Mouse (Mus musculus): ENCODE results near the gene Atp8b5. TPM values are rescaled to one million over a fixed set of nuclear protein-coding genes. Genes with fewer than 3 reads are reported as not detected.

Gene Atp8b5
- total RNA-seq, 1 experiment, result 0.89 TPM

- in situ Hi-C loops (cut with MboI; ENCODE audit: low sequenced_read_pairs in 2 of 2, unreplicated experiment in 2 of 2), result no loop called here
- no peak overlapping the region for H3K9ac ChIP-seq (ENCODE audit: insufficient read depth, low read depth, low read length, poor library complexity, severe bottlenecking)
- peaks cover 0 to 4% of the 10 kb centered on the region in 2 experiments; a peak in 1 of 4 replicates for H3K4me1 ChIP-seq (ENCODE audit: control insufficient read depth in 2 of 2, insufficient read depth in 2 of 2, low read length in 2 of 2, poor library complexity in 1 of 2)
- DNase-seq (ENCODE audit: low read depth, low spot score), result no peak
- no peak for TF ChIP-seq HCFC1 (IDR thresholded peaks at IDR 0.05; ENCODE audit: borderline replicate concordance, insufficient read depth, low read length)
- no peak for TF ChIP-seq CHD2 (IDR thresholded peaks at IDR 0.05; ENCODE audit: low read depth, low read length)
- no peak for TF ChIP-seq ZNF384 (IDR thresholded peaks at IDR 0.05; ENCODE audit: low read depth, low read length)
- no peak for TF ChIP-seq ZC3H11A (IDR thresholded peaks at IDR 0.05; ENCODE audit: borderline replicate concordance, low read depth, low read length)
- TF ChIP-seq MAFK (IDR thresholded peaks at IDR 0.05; ENCODE audit: insufficient read depth, low read depth, low read length), result no peak
- peaks cover 2% of the 10 kb centered on the region; the same call in 1 of the 2 replicates for H3K36me3 ChIP-seq (ENCODE audit: control insufficient read depth, insufficient read depth, low read length, poor library complexity, severe bottlenecking)
- no peak overlapping the region for H3K27ac ChIP-seq (ENCODE audit: insufficient read depth, low read depth, low read length, poor library complexity, severe bottlenecking)
- no peaks in the 10 kb centered on the region for H3K9me3 ChIP-seq (ENCODE audit: control insufficient read depth, insufficient read depth, low read depth, low read length)
- no peak overlapping the region for H3K4me3 ChIP-seq (ENCODE audit: insufficient read depth in 1 of 2, low read depth in 1 of 2, low read length in 2 of 2, poor library complexity in 1 of 2, severe bottlenecking in 1 of 2)
Measured at GRCm38 (mm10) chr4:43259435-43259834, 7.5 kb upstream of the Atp8b5 start.

- DNase-seq (ENCODE audit: low read depth, low spot score), result no peak
Measured at GRCm38 (mm10) chr4:43260096-43260495, 6.9 kb upstream of the Atp8b5 start.

GRCm38 (mm10) chr4:43262821-43263220, 4.1 kb upstream of the Atp8b5 start:
- in situ Hi-C loops (cut with MboI; ENCODE audit: low sequenced_read_pairs in 2 of 2, unreplicated experiment in 2 of 2), result no loop called here

More at GRCm38 (mm10) chr4:43260096-43260495, 6.9 kb upstream of the Atp8b5 start:
- in situ Hi-C loops (cut with MboI; ENCODE audit: low sequenced_read_pairs in 2 of 2, unreplicated experiment in 2 of 2), result no loop called here
- no peak for TF ChIP-seq CHD2 (IDR thresholded peaks at IDR 0.05; ENCODE audit: low read depth, low read length)
- no peak for TF ChIP-seq HCFC1 (IDR thresholded peaks at IDR 0.05; ENCODE audit: borderline replicate concordance, insufficient read depth, low read length)
- no peak for TF ChIP-seq ZC3H11A (IDR thresholded peaks at IDR 0.05; ENCODE audit: borderline replicate concordance, low read depth, low read length)
- TF ChIP-seq MAFK (IDR thresholded peaks at IDR 0.05; ENCODE audit: insufficient read depth, low read depth, low read length), result no peak
- no peak for TF ChIP-seq ZNF384 (IDR thresholded peaks at IDR 0.05; ENCODE audit: low read depth, low read length)
- Histone ChIP-seq H3K4me3 (ENCODE audit: insufficient read depth in 1 of 2, low read depth in 1 of 2, low read length in 2 of 2, poor library complexity in 1 of 2, severe bottlenecking in 1 of 2) (no peak overlapping the region), H3K9ac (ENCODE audit: insufficient read depth, low read depth, low read length, poor library complexity, severe bottlenecking) (no peak overlapping the region), H3K36me3 (ENCODE audit: control insufficient read depth, insufficient read depth, low read length, poor library complexity, severe bottlenecking) (peaks cover 2% of the 10 kb centered on the region; the same call in 1 of the 2 replicates), H3K4me1 (ENCODE audit: control insufficient read depth in 2 of 2, insufficient read depth in 2 of 2, low read length in 2 of 2, poor library complexity in 1 of 2) (peaks cover 0 to 4% of the 10 kb centered on the region in 2 experiments; a peak in 1 of 4 replicates), H3K9me3 (ENCODE audit: control insufficient read depth, insufficient read depth, low read depth, low read length) (no peaks in the 10 kb centered on the region), H3K27ac (ENCODE audit: insufficient read depth, low read depth, low read length, poor library complexity, severe bottlenecking) (no peak overlapping the region)

GRCm38 (mm10) chr4:43266146-43266545, 813 bp upstream of the Atp8b5 start:
- in situ Hi-C loops (cut with MboI; ENCODE audit: low sequenced_read_pairs in 2 of 2, unreplicated experiment in 2 of 2), result no loop called here
- no peaks in the 10 kb centered on the region for H3K9me3 ChIP-seq (ENCODE audit: control insufficient read depth, insufficient read depth, low read depth, low read length)
- no peak overlapping the region for H3K9ac ChIP-seq (ENCODE audit: insufficient read depth, low read depth, low read length, poor library complexity, severe bottlenecking)
- H3K27ac ChIP-seq (ENCODE audit: insufficient read depth, low read depth, low read length, poor library complexity, severe bottlenecking), result no peak overlapping the region
- H3K4me1 ChIP-seq (ENCODE audit: control insufficient read depth in 2 of 2, insufficient read depth in 2 of 2, low read length in 2 of 2, poor library complexity in 1 of 2), result peaks cover 0 to 4% of the 10 kb centered on the region in 2 experiments; a peak in 1 of 4 replicates
- no peak for DNase-seq (ENCODE audit: low read depth, low spot score)
- no peaks in the 10 kb centered on the region for H3K36me3 ChIP-seq (ENCODE audit: control insufficient read depth, insufficient read depth, low read length, poor library complexity, severe bottlenecking)
- no peak overlapping the region for H3K4me3 ChIP-seq (ENCODE audit: insufficient read depth in 1 of 2, low read depth in 1 of 2, low read length in 2 of 2, poor library complexity in 1 of 2, severe bottlenecking in 1 of 2)
- TF ChIP-seq MAFK (IDR thresholded peaks at IDR 0.05; ENCODE audit: insufficient read depth, low read depth, low read length) (no peak), HCFC1 (IDR thresholded peaks at IDR 0.05; ENCODE audit: borderline replicate concordance, insufficient read depth, low read length) (no peak), ZNF384 (IDR thresholded peaks at IDR 0.05; ENCODE audit: low read depth, low read length) (no peak), ZC3H11A (IDR thresholded peaks at IDR 0.05; ENCODE audit: borderline replicate concordance, low read depth, low read length) (no peak), CHD2 (IDR thresholded peaks at IDR 0.05; ENCODE audit: low read depth, low read length) (no peak)

More at GRCm38 (mm10) chr4:43262821-43263220, 4.1 kb upstream of the Atp8b5 start:
- DNase-seq (ENCODE audit: low read depth, low spot score), result no peak
- Histone ChIP-seq H3K36me3 (ENCODE audit: control insufficient read depth, insufficient read depth, low read length, poor library complexity, severe bottlenecking) (no peaks in the 10 kb centered on the region), H3K9me3 (ENCODE audit: control insufficient read depth, insufficient read depth, low read depth, low read length) (no peaks in the 10 kb centered on the region), H3K4me1 (ENCODE audit: control insufficient read depth in 2 of 2, insufficient read depth in 2 of 2, low read length in 2 of 2, poor library complexity in 1 of 2) (peaks cover 4% of the 10 kb centered on the region in 2 experiments; a peak in 2 of 4 replicates), H3K27ac (ENCODE audit: insufficient read depth, low read depth, low read length, poor library complexity, severe bottlenecking) (no peak overlapping the region), H3K9ac (ENCODE audit: insufficient read depth, low read depth, low read length, poor library complexity, severe bottlenecking) (no peak overlapping the region), H3K4me3 (ENCODE audit: insufficient read depth in 1 of 2, low read depth in 1 of 2, low read length in 2 of 2, poor library complexity in 1 of 2, severe bottlenecking in 1 of 2) (no peak overlapping the region)
- TF ChIP-seq MAFK (IDR thresholded peaks at IDR 0.05; ENCODE audit: insufficient read depth, low read depth, low read length), result no peak

GRCm38 (mm10) chr4:43267323-43267658, 332 bp downstream of the Atp8b5 start:
- TF ChIP-seq ZNF384 (IDR thresholded peaks at IDR 0.05; ENCODE audit: low read depth, low read length) (no peak), MAFK (IDR thresholded peaks at IDR 0.05; ENCODE audit: insufficient read depth, low read depth, low read length) (no peak), CHD2 (IDR thresholded peaks at IDR 0.05; ENCODE audit: low read depth, low read length) (no peak)
- no peaks in the 10 kb centered on the region for H3K36me3 ChIP-seq (ENCODE audit: control insufficient read depth, insufficient read depth, low read length, poor library complexity, severe bottlenecking)
- peaks cover 0 to 4% of the 10 kb centered on the region in 2 experiments; a peak in 1 of 4 replicates for H3K4me1 ChIP-seq (ENCODE audit: control insufficient read depth in 2 of 2, insufficient read depth in 2 of 2, low read length in 2 of 2, poor library complexity in 1 of 2)
- H3K27ac ChIP-seq (ENCODE audit: insufficient read depth, low read depth, low read length, poor library complexity, severe bottlenecking), result no peak overlapping the region
- peak overlapping the region in 1 of 2 experiments; percentile 43; a peak in 2 of 4 replicates for H3K4me3 ChIP-seq (ENCODE audit: insufficient read depth in 1 of 2, low read depth in 1 of 2, low read length in 2 of 2, poor library complexity in 1 of 2, severe bottlenecking in 1 of 2)
- H3K9me3 ChIP-seq (ENCODE audit: control insufficient read depth, insufficient read depth, low read depth, low read length), result no peaks in the 10 kb centered on the region
- in situ Hi-C loops (cut with MboI; ENCODE audit: low sequenced_read_pairs in 2 of 2, unreplicated experiment in 2 of 2), result no loop called here
- no peak for DNase-seq (ENCODE audit: low read depth, low spot score)
- no peak overlapping the region for H3K9ac ChIP-seq (ENCODE audit: insufficient read depth, low read depth, low read length, poor library complexity, severe bottlenecking)
